Mouse (Mus musculus) liver, embryonic 16.5 days (tissue): ENCODE data around the gene Sowaha. TPM values are rescaled to one million over a fixed set of nuclear protein-coding genes. Genes with fewer than 3 reads are reported as not detected.

Source experiments
- ATAC-seq: fragments of 200-750 bp; cut with Nextera tagmentation; 2 replicates; pipeline ENCODE4 v1.8.0; 2017; ENCODE audit warnings: low read depth, mild to moderate bottlenecking, moderate number of reproducible peaks, moderate library complexity
- H3K27ac ChIP-seq: fragments of 300-500 bp; sonication (generic); 2 replicates; pipeline ENCODE4 v1.5.1; 2014; ENCODE audit warnings: mild to moderate bottlenecking, low read length
- H3K27me3 ChIP-seq: fragments of 300-500 bp; sonication (generic); 2 replicates; pipeline ENCODE4 v1.6.1; 2014; ENCODE audit warnings: low read depth, low read length, mixed read lengths; ENCODE audit not compliant: control insufficient read depth, insufficient read depth
- H3K36me3 ChIP-seq: fragments of 300-500 bp; sonication (generic); 2 replicates; pipeline ENCODE4 v1.6.1; 2014; ENCODE audit warnings: mild to moderate bottlenecking; ENCODE audit not compliant: control insufficient read depth, insufficient read depth
- H3K4me1 ChIP-seq: fragments of 300-500 bp; sonication (generic); 2 replicates; pipeline ENCODE4 v1.6.1; 2014; ENCODE audit warnings: low read depth, low read length, mixed read lengths; ENCODE audit not compliant: control insufficient read depth
- H3K4me2 ChIP-seq: fragments of 300-500 bp; sonication (generic); 2 replicates; pipeline ENCODE4 v1.6.1; 2014; ENCODE audit warnings: low read depth, low read length, mixed read lengths
- H3K4me3 ChIP-seq: fragments of 300-500 bp; sonication (generic); 2 replicates; pipeline ENCODE4 v1.5.1; 2014; ENCODE audit warnings: low read depth, mild to moderate bottlenecking, low read length
- H3K9ac ChIP-seq: fragments of 300-500 bp; sonication (generic); 2 replicates; pipeline ENCODE4 v1.6.1; 2014; ENCODE audit warnings: low read depth, low read length
- H3K9me3 ChIP-seq: fragments of 300-500 bp; sonication (generic); replicated peaks from 2 replicates; pipeline ENCODE4 v1.6.1; 2016; ENCODE audit warnings: low read length; ENCODE audit not compliant: control insufficient read depth
- WGBS: fragments of 180-500 bp; shearing (Covaris S2); extraction: QIAGEN DNeasy Blood & Tissue Kit; methylation state at CpG from one replicate; pipeline ENCODE4 v1.1.7; 2014; ENCODE audit not compliant: insufficient replicate concordance; 5-methylcytosine and 5-hydroxymethylcytosine counted together
- polyA plus RNA-seq: library from polyadenylated mRNA; unstranded; fragments of >200 nt; fragmentation: Nextera tagmentation; extraction: Ambion mirVana; gene quantifications from 2 replicates; pipeline ENCODE4 v1.2.1, GENCODE M21; 2015

Gene Sowaha
- polyA plus RNA-seq, 1 experiment from 2014 or later: 15.9 TPM

DNA sequence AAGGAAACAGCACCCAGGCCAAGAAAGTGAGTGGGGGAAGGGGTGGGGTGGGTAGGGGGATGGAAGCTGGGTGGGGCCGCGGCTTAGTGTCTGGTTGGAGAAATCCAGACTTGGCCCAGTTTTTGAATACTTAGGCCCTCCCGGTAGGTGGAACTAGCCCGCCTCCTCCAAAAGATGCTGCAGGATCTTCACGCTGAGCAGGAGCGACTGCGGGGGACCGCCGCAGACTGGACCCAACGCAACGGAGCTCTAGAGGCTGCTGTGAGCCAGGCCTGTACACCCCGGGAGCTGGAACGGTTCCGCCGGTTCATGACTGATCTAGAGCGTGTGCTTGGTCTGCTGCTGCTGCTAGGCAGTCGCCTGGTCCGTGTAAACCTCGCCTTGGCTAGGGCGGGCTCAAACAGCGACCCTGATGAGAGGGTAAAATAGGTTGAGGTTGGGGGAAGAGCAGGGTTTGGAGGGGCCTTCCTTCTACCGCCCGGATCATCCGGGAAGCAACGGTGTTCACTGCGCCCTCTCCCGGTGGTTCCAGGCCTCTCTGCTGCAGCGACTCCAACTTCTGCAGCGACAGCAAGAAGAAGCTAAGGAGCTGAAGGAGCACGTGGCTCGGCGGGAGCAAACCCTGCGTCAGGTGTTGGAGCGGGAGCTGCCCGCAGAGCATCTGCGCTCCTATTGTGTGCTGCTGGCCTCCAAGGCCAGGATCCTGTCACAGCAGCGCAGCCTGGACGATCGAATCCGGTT is 13.7 kb downstream of the Sowaha start:
- Histone ChIP-seq H3K4me2 (peak overlapping the region; percentile 48; the same call in 1 of the 2 replicates), H3K9me3 (no peaks in the 10 kb centered on the region), H3K4me3 (0 out of 2 replicates have a peak overlapping the region, but pooled peaks have one; percentile 21), H3K36me3 (no peaks in the 10 kb centered on the region), H3K27me3 (peaks cover 73% of the 10 kb centered on the region), H3K27ac (no peak overlapping the region), H3K4me1 (peaks cover 21% of the 10 kb centered on the region), H3K9ac (0 out of 2 replicates have a peak overlapping the region, but pooled peaks have one; percentile 28)
- 14% methylated on average over 40 of the region's 40 CpGs for WGBS
- no peak for ATAC-seq

DNA sequence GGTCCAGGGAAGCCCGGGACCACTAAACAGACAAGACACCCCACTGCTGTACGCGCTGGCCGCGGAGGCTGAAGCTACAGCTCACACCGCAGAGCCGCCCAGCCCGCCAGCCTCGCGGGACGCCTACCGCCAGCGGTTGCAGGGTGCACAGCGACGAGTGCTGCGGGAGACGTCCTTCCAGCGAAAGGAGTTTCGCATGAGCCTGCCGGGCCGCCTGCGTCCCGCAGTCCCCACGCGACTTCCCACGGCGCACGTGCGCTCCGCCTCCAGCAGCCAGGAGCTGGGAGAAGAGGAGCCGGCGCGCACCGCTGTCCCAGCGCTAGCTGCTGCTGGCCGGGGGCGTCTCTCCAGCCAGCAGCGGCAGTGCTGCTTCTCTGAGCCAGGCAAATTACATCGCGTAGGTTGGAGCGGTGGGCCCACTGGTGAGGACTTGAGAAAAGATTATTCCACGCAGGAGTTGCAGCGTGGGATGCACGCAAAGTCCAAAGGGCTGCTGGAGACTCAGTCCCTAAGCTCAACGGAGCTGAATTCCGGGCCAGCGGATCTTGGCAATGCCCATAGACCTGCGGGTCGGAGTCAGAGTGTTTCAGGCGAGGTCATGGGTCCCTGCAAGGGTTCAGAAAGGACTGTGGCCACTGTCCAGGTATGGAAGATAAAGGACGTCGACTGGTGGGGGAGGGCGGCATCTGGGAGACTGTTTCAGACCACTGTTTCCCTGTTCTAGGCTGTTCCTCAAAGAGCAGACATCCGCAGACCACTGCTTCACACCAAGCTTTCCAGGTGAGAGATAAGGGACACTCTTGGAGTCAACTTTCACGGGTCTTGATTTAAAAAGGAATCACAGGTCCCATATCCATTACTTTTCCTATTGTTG is 16.3 kb downstream of the Sowaha start:
- no peak for ATAC-seq
- peak overlapping the region; percentile 32 for H3K4me3 ChIP-seq
- H3K27me3 ChIP-seq: peaks cover 55% of the 10 kb centered on the region
- peaks cover 17% of the 10 kb centered on the region for H3K4me1 ChIP-seq
- no peak overlapping the region for H3K27ac ChIP-seq
- 10% methylated on average over 55 of the region's 55 CpGs for WGBS
- no peaks in the 10 kb centered on the region for H3K9me3 ChIP-seq
- no peak overlapping the region for H3K9ac ChIP-seq
- peak overlapping the region; percentile 41 for H3K4me2 ChIP-seq
- H3K36me3 ChIP-seq: no peaks in the 10 kb centered on the region

DNA sequence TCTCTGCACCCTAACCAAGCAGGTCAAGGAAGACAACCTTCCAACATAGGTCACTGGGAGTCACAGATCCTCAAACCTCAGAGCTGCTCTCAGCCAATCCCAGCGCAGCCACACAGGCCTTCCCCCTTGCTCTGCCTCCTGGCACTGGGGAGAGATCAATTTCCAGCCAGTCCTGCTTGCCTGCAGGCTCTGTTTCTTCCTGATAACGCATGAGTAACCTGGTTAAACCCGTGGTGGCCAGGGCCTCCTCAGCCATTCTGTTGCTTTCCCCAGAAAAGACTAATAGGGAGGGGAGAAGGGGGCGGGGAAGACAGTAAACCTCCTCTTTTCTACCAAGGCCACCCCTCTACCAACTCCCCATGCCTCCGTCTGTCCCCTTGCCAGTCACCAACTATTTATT is 18.3 kb downstream of the Sowaha start:
- peaks cover 16% of the 10 kb centered on the region for H3K4me1 ChIP-seq
- ATAC-seq: peak; percentile 48
- no peaks in the 10 kb centered on the region for H3K36me3 ChIP-seq
- H3K4me3 ChIP-seq: no peak overlapping the region
- H3K27me3 ChIP-seq: peaks cover 73% of the 10 kb centered on the region
- H3K4me2 ChIP-seq: no peak overlapping the region
- 6% methylated on average over 5 of the region's 5 CpGs for WGBS
- no peak overlapping the region for H3K9ac ChIP-seq
- no peak overlapping the region for H3K27ac ChIP-seq
- H3K9me3 ChIP-seq: no peaks in the 10 kb centered on the region

DNA sequence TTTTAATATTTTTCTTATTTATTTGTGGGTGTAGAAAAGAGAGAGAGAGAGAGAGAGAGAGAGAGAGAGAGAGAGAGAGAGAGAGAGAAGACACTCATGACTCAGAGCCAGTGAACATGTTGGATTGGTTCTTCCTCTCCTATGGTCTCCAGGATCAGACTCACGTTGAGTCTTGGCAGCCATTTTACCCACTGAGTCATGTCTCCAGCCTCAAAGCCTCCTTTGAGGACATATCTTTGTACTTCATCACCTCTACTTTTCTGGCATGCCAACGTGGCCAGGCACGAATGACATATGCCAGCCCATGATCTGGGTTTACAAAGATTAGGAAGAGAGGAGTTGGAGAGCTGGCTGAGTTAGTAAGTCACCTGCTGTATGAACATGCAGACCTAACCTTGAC is 19.9 kb downstream of the Sowaha start:
- H3K9ac ChIP-seq: no peak overlapping the region
- no peaks in the 10 kb centered on the region for H3K9me3 ChIP-seq
- H3K4me2 ChIP-seq: no peak overlapping the region
- H3K4me1 ChIP-seq: peaks cover 15% of the 10 kb centered on the region
- H3K4me3 ChIP-seq: no peak overlapping the region
- WGBS: 54% methylated on average over 3 of the region's 3 CpGs
- peaks cover 70% of the 10 kb centered on the region for H3K27me3 ChIP-seq
- H3K36me3 ChIP-seq: no peaks in the 10 kb centered on the region
- no peak for ATAC-seq
- H3K27ac ChIP-seq: no peak overlapping the region

DNA sequence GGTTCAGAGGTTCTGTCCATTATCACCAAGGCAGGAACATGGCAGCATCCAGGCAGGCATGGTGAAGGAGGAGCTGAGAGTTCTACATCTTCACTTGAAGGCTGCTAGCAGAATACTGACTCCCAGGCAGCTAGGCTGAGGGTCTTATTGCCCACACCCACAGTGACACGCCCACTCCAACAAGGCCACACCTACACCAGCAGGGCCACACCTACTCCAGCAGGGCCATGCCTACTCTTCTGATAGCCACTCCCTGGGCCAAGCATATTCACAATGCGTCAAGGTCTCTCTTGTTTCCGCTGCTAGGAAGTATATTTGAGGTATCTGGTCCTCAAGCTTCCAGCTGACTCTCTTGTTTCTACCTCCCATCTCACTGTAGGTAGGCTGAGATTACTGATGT is 21.1 kb downstream of the Sowaha start:
- H3K4me2 ChIP-seq: no peak overlapping the region
- no peaks in the 10 kb centered on the region for H3K36me3 ChIP-seq
- H3K9ac ChIP-seq: no peak overlapping the region
- no peak overlapping the region for H3K4me3 ChIP-seq
- ATAC-seq: no peak
- 58% methylated on average over 3 of the region's 3 CpGs for WGBS
- peaks cover 15% of the 10 kb centered on the region for H3K4me1 ChIP-seq
- H3K27ac ChIP-seq: no peak overlapping the region
- H3K27me3 ChIP-seq: peaks cover 58% of the 10 kb centered on the region
- no peaks in the 10 kb centered on the region for H3K9me3 ChIP-seq

DNA sequence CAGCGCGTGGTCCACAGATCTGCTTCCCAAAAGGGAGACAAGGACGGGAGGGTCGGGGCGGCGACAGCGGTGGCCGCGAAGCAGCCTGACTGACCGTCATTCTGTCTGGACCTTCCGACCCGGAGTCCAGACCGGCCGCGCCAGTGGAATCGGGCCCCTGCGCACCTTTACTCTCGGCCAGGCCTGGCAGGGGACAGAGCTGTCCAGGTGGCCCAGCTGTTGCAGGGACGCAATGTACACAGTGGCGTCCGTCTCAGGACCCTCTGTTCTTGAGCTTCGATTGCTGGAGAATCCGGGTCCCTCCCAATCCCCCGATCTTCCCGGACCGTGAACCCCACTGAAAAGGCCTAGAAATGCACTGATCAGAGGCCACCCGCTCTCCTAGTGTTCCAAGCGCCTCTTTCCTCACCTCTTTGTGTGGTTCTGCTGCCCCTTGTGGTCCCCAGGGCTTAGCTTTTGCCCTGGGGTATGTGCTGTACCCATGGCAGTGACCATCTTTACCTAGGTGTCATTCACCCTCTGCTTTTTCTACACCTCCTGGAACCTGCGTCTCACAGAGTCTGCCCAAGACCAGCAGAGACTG is 22.6 kb downstream of the Sowaha start:
- H3K27ac ChIP-seq: peak overlapping the region; percentile 52
- H3K4me1 ChIP-seq: peaks cover 9% of the 10 kb centered on the region
- peak; percentile 50 for ATAC-seq
- peak overlapping the region; percentile 52 for H3K9ac ChIP-seq
- H3K27me3 ChIP-seq: peaks cover 43% of the 10 kb centered on the region
- H3K4me2 ChIP-seq: peak overlapping the region; percentile 60
- H3K4me3 ChIP-seq: peak overlapping the region; percentile 60
- 10% methylated on average over 29 of the region's 29 CpGs for WGBS
- no peaks in the 10 kb centered on the region for H3K36me3 ChIP-seq
- H3K9me3 ChIP-seq: no peaks in the 10 kb centered on the region

DNA sequence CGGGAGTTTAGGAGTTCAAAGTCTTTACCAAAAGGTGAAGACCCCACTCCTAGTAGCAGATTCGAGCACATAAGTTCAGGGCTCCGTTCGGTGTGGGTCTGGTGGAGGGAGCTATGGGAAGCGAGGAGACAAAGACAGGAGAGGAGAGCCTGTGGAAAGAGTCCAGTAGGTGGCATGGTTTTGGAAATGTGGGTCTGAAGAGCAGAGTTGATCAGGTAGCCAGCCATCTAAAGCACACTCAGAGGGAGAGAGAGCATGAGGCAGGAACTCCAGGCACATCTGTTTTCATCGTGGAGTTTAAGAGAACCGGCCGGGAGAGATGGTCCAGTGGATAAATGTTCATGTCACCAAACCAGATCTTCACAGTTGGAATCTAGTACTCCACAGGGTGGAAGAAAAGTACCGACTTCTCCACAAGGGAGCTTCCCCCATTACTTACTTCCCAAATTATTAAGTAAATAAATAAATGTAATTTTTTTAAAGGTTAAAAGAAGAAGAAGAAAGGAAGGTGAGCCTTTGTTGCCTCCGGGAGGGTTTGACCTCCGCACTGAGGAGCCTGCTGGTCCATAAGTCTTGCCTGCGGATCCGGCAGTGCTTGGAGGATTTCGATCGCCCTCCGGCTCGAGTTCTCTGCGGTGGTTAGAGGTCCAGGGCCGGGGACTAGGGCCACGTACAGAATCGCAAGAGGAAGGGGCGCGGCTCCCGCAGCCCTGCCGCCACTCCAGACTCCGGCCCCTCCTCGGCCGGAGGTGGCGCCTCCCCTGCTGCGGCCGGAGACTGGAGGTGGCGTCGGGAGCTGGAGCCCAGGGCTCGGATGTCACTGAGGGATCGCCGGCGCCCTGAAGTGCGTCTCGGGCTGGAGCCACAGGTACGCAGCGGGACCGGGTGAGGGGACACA is 23.4 kb downstream of the Sowaha start, which contains the start of the genes Gm10447 and Shroom1:
Gm10447 (minus strand) TSS at position 637 of the 898 bp plus-strand sequence.
Shroom1 (plus strand) TSS at position 732 of the 898 bp plus-strand sequence.
- Histone ChIP-seq H3K9me3 (no peaks in the 10 kb centered on the region), H3K36me3 (no peaks in the 10 kb centered on the region), H3K27me3 (peaks cover 36% of the 10 kb centered on the region), H3K27ac (peak within 1 kb of the TSS; percentile 56), H3K4me3 (peak within 1 kb of the TSS; percentile 60), H3K9ac (peak within 1 kb of the TSS; percentile 52), H3K4me2 (peak within 1 kb of the TSS; percentile 60), H3K4me1 (peaks cover 4% of the 10 kb centered on the region)
- ATAC-seq: peak; percentile 90
- 4% methylated on average over 42 of the region's 42 CpGs for WGBS

DNA sequence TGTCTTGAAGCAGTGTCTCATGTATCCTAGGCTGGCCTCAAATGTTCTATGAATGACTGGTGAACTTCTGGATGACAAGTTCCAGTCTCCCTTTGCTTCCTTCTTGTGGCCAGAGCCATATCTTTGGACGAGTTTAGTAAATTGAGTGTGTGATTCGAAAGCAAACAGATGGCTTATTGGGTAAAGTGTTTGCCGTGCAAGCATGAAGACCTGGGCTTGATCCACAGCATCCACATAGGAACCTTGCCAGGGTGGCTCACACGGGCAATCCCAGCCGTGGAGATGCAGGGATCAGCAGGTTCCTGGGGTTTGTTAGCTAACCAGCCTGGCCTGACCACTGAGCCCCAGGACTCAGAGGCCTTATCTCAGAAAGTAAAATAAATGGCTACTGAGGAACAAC is 27.0 kb downstream of the Sowaha start:
- no peak overlapping the region for H3K27ac ChIP-seq
- peaks cover 28% of the 10 kb centered on the region for H3K27me3 ChIP-seq
- H3K4me1 ChIP-seq: peaks cover 4% of the 10 kb centered on the region; the same call in 1 of the 2 replicates
- H3K36me3 ChIP-seq: no peaks in the 10 kb centered on the region
- WGBS: 58% methylated on average over 5 of the region's 5 CpGs
- H3K9me3 ChIP-seq: no peaks in the 10 kb centered on the region
- H3K4me3 ChIP-seq: no peak overlapping the region
- no peak for ATAC-seq
- no peak overlapping the region for H3K4me2 ChIP-seq
- no peak overlapping the region for H3K9ac ChIP-seq
